Mouse (Mus musculus) spleen, adult 2 months (tissue): ENCODE results near the gene Arhgap4.

Source experiments
- CTCF ChIP-seq: fragments of 200-500 bp; IDR thresholded peaks from 2 replicates; pipeline ENCODE4 v1.5.1; 2011; ENCODE audit warnings: mild to moderate bottlenecking, inconsistent platforms; ENCODE audit not compliant: insufficient read depth, insufficient read length, insufficient replicate concordance; ENCODE audit errors: extremely low read depth
- POLR2A ChIP-seq: fragments of 200-500 bp; IDR thresholded peaks from 2 replicates; pipeline ENCODE4 v1.6.1; 2011; ENCODE audit warnings: low read depth, low read length, inconsistent platforms

DNA sequence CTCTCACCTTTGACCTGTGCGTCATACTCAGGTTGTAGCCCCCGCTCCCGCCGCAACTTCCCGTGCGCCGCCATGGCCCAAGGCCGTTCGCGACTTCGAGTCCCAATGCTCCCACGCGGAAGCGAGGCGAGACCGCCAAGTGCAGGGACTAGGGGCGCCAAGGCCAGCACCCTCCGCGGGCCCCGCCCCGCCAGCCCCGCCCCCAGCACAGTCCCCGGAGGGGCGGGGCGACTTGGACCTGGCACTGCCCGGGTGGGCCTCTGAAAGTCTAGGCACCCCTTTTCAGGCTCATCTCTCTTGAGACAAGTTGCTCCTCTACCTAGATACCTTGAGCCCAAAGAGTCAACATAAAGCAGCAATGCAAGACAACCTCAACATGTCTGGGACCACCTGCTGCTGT lies 10.5 kb downstream of the Arhgap4 start:
- TF ChIP-seq CTCF (no peak), POLR2A (peak; percentile 60)
